Mouse (Mus musculus) erythroblast, embryonic 14.5 days (primary cell): ENCODE data around the gene Atf7ip. TPM values are rescaled to one million over a fixed set of nuclear protein-coding genes. Genes with fewer than 3 reads are reported as not detected.
A peak's percentile ranks its signal among the peaks of the same experiment; 100 is the strongest.
"Not testable (repeated sequence)": the region's sequence is repeated elsewhere in the genome, so short reads cannot be mapped to it uniquely, and the experiment has no call there.

Source experiments
- H3K27me3 ChIP-seq: 2 replicates; pipeline ENCODE4 v1.6.1; 2012; ENCODE audit warnings: inconsistent platforms; ENCODE audit not compliant: control insufficient read depth
- H3K36me3 ChIP-seq: 2 replicates; pipeline ENCODE4 v1.6.1; 2012; ENCODE audit warnings: mild to moderate bottlenecking, inconsistent platforms; ENCODE audit not compliant: control insufficient read depth
- H3K4me1 ChIP-seq: 2 replicates; pipeline ENCODE4 v1.6.1; 2012; ENCODE audit warnings: inconsistent platforms; ENCODE audit not compliant: control insufficient read depth
- H3K4me3 ChIP-seq: replicated peaks from 2 replicates; pipeline ENCODE3; 2012; ENCODE audit warnings: moderate library complexity, mild to moderate bottlenecking, inconsistent platforms
- H3K9me3 ChIP-seq: 2 replicates; pipeline ENCODE4 v1.6.1; 2012; ENCODE audit warnings: low read length, inconsistent platforms, mixed read lengths; ENCODE audit not compliant: control insufficient read depth
- GATA1 ChIP-seq: IDR thresholded peaks from 2 replicates; pipeline ENCODE4 v1.6.1; 2012; ENCODE audit warnings: low read length, inconsistent platforms, mixed read lengths
- TAL1 ChIP-seq: IDR thresholded peaks from 3 replicates; pipeline ENCODE4 v1.6.1; 2012; ENCODE audit warnings: low read length, inconsistent platforms, mixed read lengths
- polyA plus RNA-seq: library from polyadenylated mRNA; stranded (reverse); fragments of >175 nt; gene quantifications from 2 replicates; pipeline ENCODE4 v1.2.3, GENCODE M21; 2012

Gene Atf7ip
- 3.8 and 4.7 TPM in 2 replicates for polyA plus RNA-seq

DNA sequence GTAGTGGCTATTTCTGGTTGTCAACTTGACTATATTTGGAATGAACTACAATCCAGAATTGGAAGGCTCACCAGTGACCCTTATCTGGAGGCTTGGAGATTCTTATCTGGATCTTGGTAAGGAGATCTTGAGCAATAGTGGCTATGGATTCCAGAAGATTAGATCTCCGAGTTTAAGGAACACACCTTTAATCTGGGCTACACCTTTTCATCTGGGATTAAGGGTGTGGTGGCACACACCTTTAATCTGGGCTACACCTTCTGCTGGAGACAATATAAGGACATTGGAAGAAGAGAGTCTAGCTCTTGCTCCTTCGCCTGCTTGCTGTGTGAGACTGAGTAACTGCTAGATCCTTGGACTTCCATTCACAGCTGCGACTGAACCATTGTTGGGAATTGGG lies at the start of gene Atf7ip:
Atf7ip (plus strand) TSS at position 301 of the 400 bp plus-strand sequence.
- H3K36me3 ChIP-seq, H3K4me1 ChIP-seq, H3K4me3 ChIP-seq, H3K27me3 ChIP-seq, H3K9me3 ChIP-seq: not testable (repeated sequence)

DNA sequence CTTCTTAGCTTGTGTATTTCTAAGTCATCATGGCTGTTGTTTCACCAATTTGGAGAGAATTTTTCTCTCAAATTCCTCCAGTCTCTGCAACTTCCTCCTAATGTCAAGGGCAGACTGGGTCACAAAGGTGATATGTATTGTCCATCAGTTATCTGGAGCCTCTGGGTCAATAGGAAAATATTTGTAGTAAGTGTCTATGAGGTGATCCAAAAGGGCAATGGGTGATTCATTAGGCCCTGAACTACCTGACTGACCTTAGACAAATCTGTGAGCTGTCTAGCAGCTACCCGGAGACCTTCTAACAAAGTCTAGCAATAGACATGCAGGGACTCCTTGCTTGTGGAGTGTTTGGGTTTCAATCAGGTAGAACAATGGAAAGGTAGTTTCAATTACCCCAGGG lies 49.7 kb upstream of the Atf7ip start:
- Histone ChIP-seq H3K4me3 (no peak overlapping the region), H3K9me3 (no peaks in the 10 kb centered on the region), H3K4me1 (peaks cover 3% of the 10 kb centered on the region; the same call in 1 of the 2 replicates), H3K36me3 (no peaks in the 10 kb centered on the region), H3K27me3 (no peaks in the 10 kb centered on the region)
- TF ChIP-seq TAL1, result no peak
- TF ChIP-seq GATA1, result no peak

- no peak overlapping the region for H3K4me3 ChIP-seq
These were observed 46.8 kb upstream of the Atf7ip start for GRCm38 (mm10) chr6:136459156-136459555.

GRCm38 (mm10) chr6:136463491-136463890 lies 42.5 kb upstream of the Atf7ip start:
- TF ChIP-seq GATA1 (no peak), TAL1 (no peak)
- H3K4me3 ChIP-seq, result no peak overlapping the region
- no peaks in the 10 kb centered on the region for H3K36me3 ChIP-seq
- H3K9me3 ChIP-seq, result no peaks in the 10 kb centered on the region
- peaks cover 8% of the 10 kb centered on the region for H3K27me3 ChIP-seq
- peaks cover 34% of the 10 kb centered on the region for H3K4me1 ChIP-seq

More at GRCm38 (mm10) chr6:136459156-136459555, 46.8 kb upstream of the Atf7ip start:
- Histone ChIP-seq H3K27me3 (peaks cover 6% of the 10 kb centered on the region), H3K9me3 (no peaks in the 10 kb centered on the region), H3K36me3 (no peaks in the 10 kb centered on the region), H3K4me1 (peaks cover 6% of the 10 kb centered on the region)
- TF ChIP-seq TAL1, result no peak
- no peak for TF ChIP-seq GATA1

DNA sequence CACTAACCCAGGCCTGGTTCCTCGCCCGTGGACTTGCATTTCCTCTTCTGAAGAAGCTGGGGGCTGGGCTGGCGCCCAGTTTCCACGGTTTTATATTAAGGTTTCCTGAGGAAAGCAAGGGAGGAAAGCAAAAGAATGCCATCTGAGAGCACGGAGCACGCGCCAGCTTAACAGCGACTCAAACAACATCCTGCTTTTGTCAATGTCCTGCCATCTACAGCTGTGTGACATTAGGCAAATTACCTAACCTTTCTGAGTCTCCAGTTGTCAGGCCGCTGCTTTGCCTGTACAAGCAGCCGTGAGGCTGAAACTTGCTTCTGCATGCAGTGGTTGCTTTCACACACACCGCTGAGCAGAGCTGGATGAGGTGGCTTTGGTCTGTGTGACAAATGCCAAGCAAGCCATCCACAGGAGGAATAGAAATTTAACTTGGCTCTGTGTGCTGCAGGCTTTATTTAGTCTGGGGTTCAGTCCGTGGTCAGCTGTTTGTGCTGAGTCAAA lies 41.8 kb upstream of the Atf7ip start:
- peaks cover 8% of the 10 kb centered on the region for H3K27me3 ChIP-seq
- no peaks in the 10 kb centered on the region for H3K9me3 ChIP-seq
- H3K4me3 ChIP-seq, result no peak overlapping the region
- no peaks in the 10 kb centered on the region for H3K36me3 ChIP-seq
- no peak for TF ChIP-seq GATA1
- no peak for TF ChIP-seq TAL1
- peaks cover 37% of the 10 kb centered on the region for H3K4me1 ChIP-seq

DNA sequence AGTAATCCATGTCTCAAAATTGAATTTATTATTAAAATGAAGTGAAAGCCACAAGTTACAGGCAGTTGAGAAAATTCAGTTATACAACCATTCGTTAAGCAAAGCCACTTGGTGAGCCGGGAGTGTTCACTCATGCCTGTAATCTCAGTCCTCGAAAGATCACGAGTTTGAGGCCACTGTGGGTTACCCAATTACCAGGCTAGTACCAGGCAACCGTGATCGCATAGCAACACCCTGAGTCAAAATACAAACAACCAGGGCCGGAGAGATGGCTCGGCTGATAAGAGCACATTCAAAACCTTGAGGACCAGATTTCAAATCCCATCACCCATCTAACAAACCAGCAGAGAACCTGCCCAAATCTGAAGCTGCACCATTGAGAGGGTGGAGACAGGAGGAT lies 40.9 kb upstream of the Atf7ip start:
- Histone ChIP-seq H3K27me3 (peaks cover 8% of the 10 kb centered on the region), H3K36me3 (no peaks in the 10 kb centered on the region), H3K4me1 (peaks cover 46% of the 10 kb centered on the region), H3K4me3 (no peak overlapping the region), H3K9me3 (no peaks in the 10 kb centered on the region)
- TF ChIP-seq TAL1, result no peak
- no peak; the same call in 1 of the 2 replicates for TF ChIP-seq GATA1

DNA sequence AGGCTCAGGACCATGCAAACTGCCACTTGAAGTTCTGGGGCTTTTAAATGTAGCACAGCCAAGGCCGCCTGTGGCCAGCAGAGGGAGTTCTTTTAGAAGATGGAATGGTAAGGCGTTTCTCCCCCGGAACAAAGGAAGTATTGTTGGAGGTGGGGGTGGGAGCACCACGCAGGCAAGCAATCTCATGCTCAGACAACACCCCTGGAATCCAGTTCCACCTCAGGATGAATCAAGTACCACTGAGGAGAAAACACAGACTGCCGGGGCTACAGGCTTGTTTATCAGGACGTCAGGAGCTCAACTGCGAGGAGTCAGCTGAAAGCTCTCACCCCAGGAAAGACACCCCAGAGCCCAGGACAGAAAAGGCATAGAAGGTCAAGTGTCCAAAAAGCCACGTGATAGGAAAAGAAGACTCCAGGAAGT lies 40.0 kb upstream of the Atf7ip start:
- Histone ChIP-seq H3K4me3 (peak overlapping the region; percentile 32), H3K9me3 (no peaks in the 10 kb centered on the region), H3K4me1 (peaks cover 55% of the 10 kb centered on the region), H3K36me3 (no peaks in the 10 kb centered on the region), H3K27me3 (peaks cover 8% of the 10 kb centered on the region)
- TF ChIP-seq TAL1, result no peak
- TF ChIP-seq GATA1, result no peak

- no peak for TF ChIP-seq TAL1
- TF ChIP-seq GATA1, result no peak
- H3K9me3 ChIP-seq, result no peaks in the 10 kb centered on the region
- H3K4me3 ChIP-seq, result peak overlapping the region; percentile 51
- no peaks in the 10 kb centered on the region for H3K36me3 ChIP-seq
- peaks cover 8% of the 10 kb centered on the region for H3K27me3 ChIP-seq
- peaks cover 66% of the 10 kb centered on the region for H3K4me1 ChIP-seq
These were observed 38.8 kb upstream of the Atf7ip start for GRCm38 (mm10) chr6:136466956-136467750.

- TF ChIP-seq GATA1 (no peak), TAL1 (no peak)
- Histone ChIP-seq H3K36me3 (no peaks in the 10 kb centered on the region), H3K4me3 (peak overlapping the region; percentile 51), H3K9me3 (no peaks in the 10 kb centered on the region), H3K27me3 (peaks cover 8% of the 10 kb centered on the region), H3K4me1 (peaks cover 73% of the 10 kb centered on the region)
These were observed 38.1 kb upstream of the Atf7ip start for GRCm38 (mm10) chr6:136467837-136468236.
